Mouse (Mus musculus): Measurements from ENCODE around the gene Sf1. TPM values are rescaled to one million over a fixed set of nuclear protein-coding genes. Genes with fewer than 3 reads are reported as not detected.
A peak's percentile ranks its signal among the peaks of the same experiment; 100 is the strongest.

The Sf1 gene
- polyA plus RNA-seq, 1 experiment from 2014 or later, result 89.2 TPM

DNA sequence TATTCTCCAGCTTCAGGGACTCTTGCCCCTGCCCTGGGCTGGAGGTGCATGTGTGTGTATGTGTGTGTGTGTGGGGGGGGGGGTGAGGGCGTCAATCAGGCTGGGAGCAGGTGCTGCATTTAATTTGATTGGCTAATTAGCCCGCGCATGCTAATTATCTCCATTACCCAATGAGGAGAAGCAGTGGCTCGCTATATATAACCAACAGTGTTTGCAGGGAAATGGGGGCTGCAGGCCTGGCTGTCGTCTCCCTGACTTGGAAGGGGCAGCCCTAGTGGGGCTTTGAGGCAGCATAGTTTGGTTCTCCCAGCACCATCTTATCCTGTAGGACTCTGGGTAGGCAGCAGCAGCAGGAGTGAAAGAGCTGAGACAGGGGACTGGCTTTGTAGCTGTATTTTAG, 62.1 kb downstream of the Sf1 start:
- Histone ChIP-seq H3K27me3 (replicated peaks) (peaks cover 98% of the 10 kb centered on the region), H3K4me3 (no peak overlapping the region), H3K36me3 (no peaks in the 10 kb centered on the region), H3K4me1 (peaks cover 17% of the 10 kb centered on the region), H3K9me3 (no peaks in the 10 kb centered on the region), H3K27ac (replicated peaks) (no peak overlapping the region), H3K9ac (no peak overlapping the region), H3K4me2 (no peak overlapping the region)
- ATAC-seq (ENCODE audit: extremely low read depth, insufficient number of reproducible peaks, low FRiP score, low TSS enrichment), result no peak
- WGBS, result 44% methylated on average over 5 of the region's 5 CpGs

DNA sequence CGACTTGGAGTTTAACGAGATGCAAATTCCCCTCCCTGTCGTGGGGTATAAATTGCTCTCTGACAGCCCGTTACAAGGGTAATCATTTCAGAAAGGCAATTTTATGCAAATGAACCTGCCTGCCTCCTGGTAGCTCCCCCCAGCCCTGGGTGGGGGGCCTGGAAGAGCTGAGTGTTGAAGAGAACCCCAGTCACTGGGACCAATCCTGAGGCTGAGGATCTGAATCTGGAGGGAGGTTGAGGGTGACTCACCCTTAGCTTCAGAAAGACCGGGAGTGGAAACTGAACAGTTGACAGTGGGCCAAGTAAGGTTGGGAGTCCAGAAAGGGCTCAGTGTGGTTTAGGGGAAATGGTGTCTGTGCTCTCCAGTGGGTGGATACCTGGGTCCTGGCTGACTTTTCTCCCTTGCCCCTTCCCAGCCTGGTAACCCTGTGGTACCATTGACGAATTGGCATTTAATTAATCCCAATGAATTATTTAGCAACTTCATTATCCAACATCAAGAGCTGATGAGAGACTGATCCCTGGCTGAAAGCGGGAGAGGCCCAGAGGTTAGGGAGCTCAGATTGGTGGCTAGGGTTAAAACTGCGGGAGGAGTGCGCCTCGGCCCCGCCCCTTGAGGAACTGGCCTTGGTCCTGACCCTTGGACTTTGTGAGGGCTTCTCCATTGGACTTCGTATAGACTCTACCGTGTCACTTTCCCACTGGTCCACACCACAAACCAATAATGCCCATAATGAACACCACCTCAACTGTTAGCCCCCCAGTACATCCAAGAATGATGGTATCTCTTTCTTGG, 63.4 kb downstream of the Sf1 start:
- Histone ChIP-seq H3K27me3 (replicated peaks) (peaks cover 97% of the 10 kb centered on the region), H3K4me3 (peak overlapping the region; percentile 42), H3K9ac (no peak overlapping the region), H3K9me3 (no peaks in the 10 kb centered on the region), H3K4me2 (no peak overlapping the region), H3K27ac (replicated peaks) (no peak overlapping the region), H3K4me1 (peaks cover 17% of the 10 kb centered on the region), H3K36me3 (no peaks in the 10 kb centered on the region)
- ATAC-seq (ENCODE audit: extremely low read depth, insufficient number of reproducible peaks, low FRiP score, low TSS enrichment), result no peak
- 21% methylated on average over 13 of the region's 13 CpGs for WGBS

Small RNA genes lying within 50 kb of the gene (microRNA-seq; reads per million reads assigned to microRNA genes)
- not detected for gene Mir6989

Other genes starting within 250 kb of the Sf1 start
- gene Sac3d1, start 245.0 kb upstream of the Sf1 start, polyA plus RNA-seq (2015; fragmentation: Nextera tagmentation; extraction: Ambion mirVana), result 30.8 and 33.0 TPM in 2 replicates
- gene Snx15, start 235.4 kb upstream of the Sf1 start, polyA plus RNA-seq (2015; fragmentation: Nextera tagmentation; extraction: Ambion mirVana), result 21.0 and 23.9 TPM in 2 replicates
- gene Batf2, start 222.7 kb upstream of the Sf1 start, polyA plus RNA-seq (2015; fragmentation: Nextera tagmentation; extraction: Ambion mirVana), result not detected in 2 replicates
- 83.0 and 85.6 TPM in 2 replicates for gene Arl2, start 222.1 kb upstream of the Sf1 start, polyA plus RNA-seq (2015; fragmentation: Nextera tagmentation; extraction: Ambion mirVana)
- gene Majin, start 179.3 kb upstream of the Sf1 start, polyA plus RNA-seq (2015; fragmentation: Nextera tagmentation; extraction: Ambion mirVana), result not detected in 2 replicates
- 0.34 TPM in 1 of 2 replicates, not detected in the other for gene Gpha2, start 137.3 kb upstream of the Sf1 start, polyA plus RNA-seq (2015; fragmentation: Nextera tagmentation; extraction: Ambion mirVana)
- 20.7 and 21.2 TPM in 2 replicates for gene Ppp2r5b, start 127.8 kb upstream of the Sf1 start, polyA plus RNA-seq (2015; fragmentation: Nextera tagmentation; extraction: Ambion mirVana)
- 6.5 and 7.1 TPM in 2 replicates for gene Atg2a, start 122.0 kb upstream of the Sf1 start, polyA plus RNA-seq (2015; fragmentation: Nextera tagmentation; extraction: Ambion mirVana)
- gene Ehd1, start 87.0 kb upstream of the Sf1 start, polyA plus RNA-seq (2015; fragmentation: Nextera tagmentation; extraction: Ambion mirVana), result 70.0 and 72.4 TPM in 2 replicates
- gene Cdc42bpg, start 57.2 kb upstream of the Sf1 start, polyA plus RNA-seq (2015; fragmentation: Nextera tagmentation; extraction: Ambion mirVana), result 0.45 and 0.60 TPM in 2 replicates
- 46.9 and 48.1 TPM in 2 replicates for gene Men1, start 28.7 kb upstream of the Sf1 start, polyA plus RNA-seq (2015; fragmentation: Nextera tagmentation; extraction: Ambion mirVana)
- gene Map4k2, start 22.6 kb upstream of the Sf1 start, polyA plus RNA-seq (2015; fragmentation: Nextera tagmentation; extraction: Ambion mirVana), result 12.5 and 13.5 TPM in 2 replicates
- gene Pygm, start 20.7 kb downstream of the Sf1 start, polyA plus RNA-seq (2015; fragmentation: Nextera tagmentation; extraction: Ambion mirVana), result 203 and 219 TPM in 2 replicates
- gene Rasgrp2, start 35.6 kb downstream of the Sf1 start, polyA plus RNA-seq (2015; fragmentation: Nextera tagmentation; extraction: Ambion mirVana), result 38.4 and 53.6 TPM in 2 replicates
- 0.52 and 0.70 TPM in 2 replicates for gene Nrxn2, start 55.0 kb downstream of the Sf1 start, polyA plus RNA-seq (2015; fragmentation: Nextera tagmentation; extraction: Ambion mirVana)
- not detected in 2 replicates for gene Slc22a12, start 179.3 kb downstream of the Sf1 start, polyA plus RNA-seq (2015; fragmentation: Nextera tagmentation; extraction: Ambion mirVana)